Mouse (Mus musculus) cerebellum, postnatal 36 days (tissue): ENCODE data around the gene Rbm19.
A peak's percentile ranks its signal among the peaks of the same experiment; 100 is the strongest.
"Not testable (repeated sequence)": the region's sequence is repeated elsewhere in the genome, so short reads cannot be mapped to it uniquely, and the experiment has no call there.

Experiments
- DNase-seq, 2 experiments: peaks; one replicate each; pipeline ENCODE4 v3.0.0; 2021 to 2022; ENCODE audit warnings: mixed read lengths in 2 of 2

Gene Rbm19

GRCm38 (mm10) chr5:120116261-120117050 lies at the start of gene Rbm19:
TSS of gene Rbm19 (plus strand) at chr5:120116465.
- peak; percentile 88 to 93 for DNase-seq

- no peak for DNase-seq
These were observed 49.0 kb upstream of the Rbm19 start for GRCm38 (mm10) chr5:120067266-120067665.

- no peak for DNase-seq
These were observed 42.2 kb upstream of the Rbm19 start for GRCm38 (mm10) chr5:120074101-120074500.

- DNase-seq, result no peak
These were observed 36.2 kb upstream of the Rbm19 start for GRCm38 (mm10) chr5:120080027-120080426.

- no peak for DNase-seq
These were observed 35.8 kb upstream of the Rbm19 start for GRCm38 (mm10) chr5:120080468-120080867.

GRCm38 (mm10) chr5:120088561-120088960 lies 27.7 kb upstream of the Rbm19 start:
- peak; percentile 82 to 84 for DNase-seq

DNA sequence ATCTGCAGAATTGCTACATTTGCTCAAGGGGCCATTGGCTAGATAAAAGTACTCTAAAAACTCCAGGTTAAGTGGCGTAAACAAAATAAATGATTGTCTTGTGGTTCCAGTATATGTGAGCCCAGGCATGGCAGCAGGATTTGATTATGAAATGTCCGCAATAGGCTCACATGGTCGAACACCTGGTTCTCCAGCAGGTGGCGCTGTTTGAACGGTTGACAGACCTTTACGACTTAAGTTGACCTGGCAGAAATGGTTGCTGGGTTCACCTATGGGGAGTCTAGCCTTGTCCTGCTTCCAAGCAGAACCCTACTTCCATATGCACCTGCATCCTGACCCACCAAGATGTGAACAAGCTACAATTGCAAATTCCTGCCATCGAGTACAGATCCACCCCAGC lies 21.7 kb upstream of the Rbm19 start:
- DNase-seq, result peak; percentile 33 to 34

DNA sequence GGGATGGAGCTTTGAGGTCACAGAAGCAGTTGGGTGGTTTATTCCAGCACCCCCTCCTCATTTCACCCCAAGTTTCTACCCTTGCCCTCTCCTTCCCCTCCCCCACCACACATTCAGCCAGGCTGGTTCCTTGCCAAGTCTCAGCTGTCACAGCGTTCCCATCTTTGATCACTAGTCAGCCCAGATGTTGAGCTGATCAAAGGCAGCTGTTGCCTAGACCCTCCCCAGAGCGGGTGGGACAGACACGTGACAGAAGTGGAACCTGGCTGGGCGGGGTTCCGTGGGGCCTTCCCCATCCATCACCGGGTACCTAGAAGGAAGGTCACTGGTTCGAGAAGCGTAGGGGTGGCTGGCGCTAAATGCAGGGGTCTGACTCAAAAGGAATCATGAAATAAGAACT lies 19.2 kb upstream of the Rbm19 start:
- DNase-seq, result no peak

DNA sequence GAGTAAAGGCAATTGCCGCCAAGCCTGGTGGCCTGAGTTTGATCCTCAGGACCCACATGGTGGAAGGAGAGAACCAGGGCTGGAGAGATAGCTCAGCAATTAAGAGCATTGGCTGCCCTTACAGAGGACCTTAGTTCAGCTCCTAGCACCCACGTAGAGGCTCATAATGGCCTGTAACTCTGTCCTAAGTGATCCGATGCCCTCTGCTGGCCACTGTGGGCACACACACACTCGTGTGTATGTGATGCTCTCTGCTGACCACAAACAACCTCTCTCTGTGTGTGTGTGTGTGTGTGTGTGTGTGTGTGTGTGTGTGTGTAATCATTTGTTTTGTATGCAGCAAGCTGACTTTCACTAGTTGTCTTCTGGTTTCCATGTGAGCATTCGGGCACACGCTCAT lies 15.5 kb upstream of the Rbm19 start:
- no peak for DNase-seq

- DNase-seq, result no peak
These were observed 14.2 kb upstream of the Rbm19 start for GRCm38 (mm10) chr5:120102097-120102496.

DNA sequence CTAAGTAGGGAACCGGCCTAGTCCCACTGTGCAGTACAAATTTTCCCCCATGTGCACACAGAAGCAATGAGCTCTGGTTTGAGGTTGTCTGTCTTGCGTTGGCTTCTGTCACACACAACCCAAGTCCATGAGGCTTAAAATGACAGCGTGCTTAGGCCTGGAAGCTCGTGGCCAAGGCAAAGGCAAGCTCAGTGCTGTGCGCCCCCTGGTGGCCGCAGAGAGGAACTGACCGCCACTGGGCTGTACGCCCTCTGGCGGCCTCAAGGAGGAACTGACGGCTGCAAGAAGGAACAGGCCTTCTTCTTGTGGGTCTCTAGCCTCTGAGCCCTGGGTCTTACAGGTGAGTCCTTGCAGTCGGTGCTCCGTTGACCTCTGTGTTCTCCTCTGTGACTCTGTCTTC lies 13.5 kb upstream of the Rbm19 start:
- peak; percentile 29 to 32 for DNase-seq

GRCm38 (mm10) chr5:120103458-120103857 lies 12.8 kb upstream of the Rbm19 start:
- no peak for DNase-seq

DNA sequence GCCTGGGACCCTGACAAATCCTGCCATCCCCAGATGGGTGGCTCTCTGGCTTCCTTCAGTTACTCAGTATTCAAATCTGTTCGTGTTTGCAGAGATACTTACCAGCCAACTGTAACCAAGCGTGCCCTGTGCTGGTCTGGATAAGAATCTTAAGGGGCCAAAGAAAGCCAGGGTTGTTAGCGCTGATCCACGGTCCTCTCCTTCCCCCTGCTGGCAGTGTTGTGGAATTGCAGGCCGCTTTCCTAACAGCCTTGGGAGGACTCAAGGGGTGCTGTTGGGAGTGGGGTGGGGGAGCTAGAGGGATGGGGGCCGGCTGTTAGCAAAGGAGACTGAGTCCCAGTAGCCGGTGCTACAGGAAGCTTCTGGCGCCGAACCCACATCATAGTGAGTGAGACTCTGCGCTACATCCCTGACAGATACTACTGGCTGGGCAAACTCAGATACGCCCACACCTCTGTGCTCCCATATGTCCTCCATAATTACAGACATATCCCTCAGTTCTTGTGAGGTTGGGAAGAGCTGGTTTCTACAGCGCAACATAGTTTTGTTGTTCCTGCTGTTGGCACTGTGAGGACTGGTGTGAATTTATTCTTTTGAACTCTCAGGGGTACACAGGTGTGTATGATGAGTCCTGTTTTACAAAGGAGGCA lies 9.7 kb upstream of the Rbm19 start:
- no peak for DNase-seq

- no peak for DNase-seq
These were observed 1.9 kb upstream of the Rbm19 start for GRCm38 (mm10) chr5:120114361-120114760.

GRCm38 (mm10) chr5:120117161-120117560 lies 896 bp downstream of the Rbm19 start:
- not testable (repeated sequence) for DNase-seq

GRCm38 (mm10) chr5:120124881-120125690 lies 8.8 kb downstream of the Rbm19 start:
- no peak for DNase-seq

- DNase-seq, result peak; percentile 34 to 39
These were observed 11.4 kb downstream of the Rbm19 start for GRCm38 (mm10) chr5:120127641-120128040.

GRCm38 (mm10) chr5:120128511-120128910 lies 12.2 kb downstream of the Rbm19 start:
- no peak for DNase-seq

DNA sequence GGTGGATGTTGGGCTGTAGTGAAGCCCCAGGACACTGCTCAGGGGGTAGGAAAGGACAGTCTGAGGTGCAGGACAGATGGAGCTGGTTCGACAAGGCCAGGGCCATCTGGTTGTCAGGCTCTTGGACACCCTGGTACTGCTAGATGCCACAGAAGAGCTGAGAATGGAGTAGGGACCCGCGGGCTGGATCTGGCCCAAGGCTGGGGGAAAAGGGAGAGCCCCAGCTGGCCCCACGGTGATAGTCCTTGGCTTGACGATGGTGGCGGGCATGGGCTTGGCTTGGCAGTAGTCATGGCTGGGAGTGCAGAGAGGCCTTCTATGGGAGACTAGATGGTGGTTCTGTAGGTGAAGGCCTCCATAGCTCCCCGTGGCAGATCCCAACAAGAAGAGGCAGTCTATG lies 12.8 kb downstream of the Rbm19 start:
- no peak for DNase-seq

DNA sequence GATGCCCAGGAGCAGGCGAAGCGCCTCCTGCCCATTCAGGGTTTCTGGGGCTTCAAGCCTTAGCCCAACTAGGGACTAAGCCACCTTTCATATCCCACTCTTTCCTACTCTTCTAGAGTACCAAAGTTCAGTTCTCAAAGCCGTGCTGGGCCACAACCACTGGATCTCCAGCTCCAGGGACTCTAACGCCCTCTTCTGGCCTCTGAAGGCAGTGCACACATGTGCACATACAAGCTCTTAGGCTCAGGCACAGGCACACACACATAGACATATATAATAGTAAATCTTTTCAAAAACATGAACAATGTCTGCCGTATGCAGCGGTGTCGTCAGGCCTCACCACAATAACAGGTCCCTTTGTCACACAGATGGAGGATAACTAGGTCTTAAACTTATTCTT lies 13.5 kb downstream of the Rbm19 start:
- no peak for DNase-seq

DNA sequence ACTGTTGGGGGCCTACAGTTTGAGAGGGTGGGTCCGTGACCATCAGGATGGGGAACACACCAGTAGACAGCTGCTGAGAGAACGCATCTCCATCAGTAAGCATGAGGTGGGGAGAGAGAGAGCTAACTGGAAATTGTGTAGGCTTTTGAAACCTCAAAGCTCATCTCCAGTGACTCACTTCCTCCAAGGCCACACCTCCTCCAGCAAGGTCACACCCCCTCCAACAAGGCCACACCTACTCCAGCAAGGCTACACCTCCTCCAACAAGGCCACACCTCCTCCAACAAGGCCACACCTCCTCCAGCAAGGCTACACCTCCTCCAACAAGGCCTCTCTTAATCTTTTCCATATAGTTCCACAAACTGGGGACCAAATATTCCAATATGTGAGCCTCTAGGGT lies 13.9 kb downstream of the Rbm19 start:
- DNase-seq, result no peak

DNA sequence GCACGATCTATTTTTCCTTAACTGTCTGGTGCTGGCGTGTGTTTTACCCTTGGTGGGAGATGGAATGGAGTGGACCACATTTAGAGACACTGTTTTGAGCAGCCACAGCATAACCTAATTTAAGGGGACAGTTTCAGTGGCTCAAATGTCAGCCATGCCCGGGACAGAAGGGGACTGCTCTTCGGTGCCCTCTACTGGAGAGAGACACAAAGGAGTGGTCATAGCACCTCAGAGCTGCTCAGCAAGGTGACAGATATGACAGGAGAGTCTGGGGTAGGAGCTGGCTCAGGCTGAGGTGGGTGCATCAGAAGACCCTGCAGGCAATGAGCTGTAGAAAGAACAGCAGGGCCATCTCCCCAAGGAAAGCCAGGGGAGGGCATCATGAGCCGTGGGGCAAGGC lies 15.3 kb downstream of the Rbm19 start:
- peak; percentile 27 to 35 for DNase-seq

GRCm38 (mm10) chr5:120134000-120134399 lies 17.7 kb downstream of the Rbm19 start:
- peak; percentile 38 to 45 for DNase-seq

- no peak for DNase-seq
These were observed 19.1 kb downstream of the Rbm19 start for GRCm38 (mm10) chr5:120135337-120135736.
